Mouse (Mus musculus) neural tube, embryonic 14.5 days (tissue): ENCODE results near the gene Msl3l2. TPM values are rescaled to one million over a fixed set of nuclear protein-coding genes. Genes with fewer than 3 reads are reported as not detected.

Source experiments
- ATAC-seq: fragments of 200-750 bp; cut with Nextera tagmentation; 2 replicates; pipeline ENCODE4 v1.8.0; 2017; ENCODE audit warnings: low read depth, mild to moderate bottlenecking, moderate TSS enrichment, moderate library complexity
- H3K27ac ChIP-seq: fragments of 300-500 bp; sonication (generic); 2 replicates; pipeline ENCODE4 v1.5.1; 2014; ENCODE audit warnings: low read depth, mild to moderate bottlenecking, control low read depth, low read length, moderate library complexity, mixed read lengths
- H3K27me3 ChIP-seq: fragments of 300-500 bp; sonication (generic); 2 replicates; pipeline ENCODE4 v1.6.1; 2014; ENCODE audit warnings: low read length; ENCODE audit not compliant: control insufficient read depth, insufficient read depth
- H3K36me3 ChIP-seq: fragments of 300-500 bp; sonication (generic); 2 replicates; pipeline ENCODE4 v1.6.1; 2014; ENCODE audit warnings: low read length, mixed read lengths; ENCODE audit not compliant: control insufficient read depth, insufficient read depth
- H3K4me1 ChIP-seq: fragments of 300-500 bp; sonication (generic); 2 replicates; pipeline ENCODE4 v1.6.1; 2014; ENCODE audit warnings: low read length; ENCODE audit not compliant: control insufficient read depth, insufficient read depth
- H3K4me2 ChIP-seq: fragments of 300-500 bp; sonication (generic); 2 replicates; pipeline ENCODE4 v1.6.1; 2014; ENCODE audit warnings: mild to moderate bottlenecking, low read depth, low read length, control low read depth
- H3K4me3 ChIP-seq: fragments of 300-500 bp; sonication (generic); 2 replicates; pipeline ENCODE4 v1.5.1; 2014; ENCODE audit warnings: low read depth, low read length, control low read depth, mixed read lengths
- H3K9ac ChIP-seq: fragments of 300-500 bp; sonication (generic); replicated peaks from 2 replicates; pipeline ENCODE4 v1.6.1; 2014; ENCODE audit warnings: low read depth, mild to moderate bottlenecking, control low read depth, low read length, mixed read lengths
- H3K9me3 ChIP-seq: fragments of 300-500 bp; sonication (generic); 2 replicates; pipeline ENCODE4 v1.6.1; 2016; ENCODE audit warnings: low read length; ENCODE audit not compliant: control insufficient read depth
- WGBS: fragments of 180-500 bp; shearing (Covaris S2); extraction: QIAGEN DNeasy Blood & Tissue Kit; methylation state at CpG from one replicate; pipeline ENCODE4 v1.1.7; 2014; 5-methylcytosine and 5-hydroxymethylcytosine counted together
- polyA plus RNA-seq: library from polyadenylated mRNA; unstranded; fragments of >200 nt; fragmentation: Nextera tagmentation; extraction: Ambion mirVana; gene quantifications from 2 replicates; pipeline ENCODE4 v1.2.1, GENCODE M21; 2014

The Msl3l2 gene
- polyA plus RNA-seq, 1 experiment from 2014 or later, result 10.7 TPM

DNA sequence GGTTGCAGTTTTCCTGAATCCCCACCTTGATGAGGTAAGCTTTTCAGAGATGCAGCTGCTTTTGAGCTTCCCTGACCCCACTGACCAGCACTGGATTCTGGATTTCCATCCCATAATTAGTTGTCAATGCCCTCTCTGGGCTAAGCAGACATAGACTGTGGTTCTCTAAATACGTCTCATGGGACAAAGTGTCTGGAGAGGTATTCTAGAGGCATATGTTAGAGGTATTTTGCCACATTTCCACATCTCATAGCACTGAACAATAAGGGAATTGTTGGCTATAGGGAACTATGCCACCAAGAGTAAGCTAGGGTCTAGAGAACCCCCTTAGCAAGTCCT lies 248 bp downstream of the Msl3l2 start:
- peak overlapping the region; percentile 11 for H3K4me2 ChIP-seq
- H3K27ac ChIP-seq, result no peak overlapping the region
- peak overlapping the region; percentile 5; the same call in 1 of the 2 replicates for H3K4me3 ChIP-seq
- H3K27me3 ChIP-seq, result no peaks in the 10 kb centered on the region
- 54% methylated on average over 1 of the region's 1 CpGs for whole genome bisulfite sequencing
- no peak overlapping the region for H3K9ac ChIP-seq
- H3K4me1 ChIP-seq, result no peaks in the 10 kb centered on the region
- H3K36me3 ChIP-seq, result no peaks in the 10 kb centered on the region
- no peaks in the 10 kb centered on the region for H3K9me3 ChIP-seq
- ATAC-seq, result peak; percentile 21; the same call in 1 of the 2 replicates

GRCm38 (mm10) chr10:56114951-56115635 lies 8.4 kb downstream of the Msl3l2 start:
- H3K4me2 ChIP-seq, result peak overlapping the region; percentile 88
- no peaks in the 10 kb centered on the region for H3K27me3 ChIP-seq
- peaks cover 4% of the 10 kb centered on the region; the same call in 1 of the 2 replicates for H3K4me1 ChIP-seq
- peak overlapping the region; percentile 83 for H3K27ac ChIP-seq
- H3K9ac ChIP-seq, result peak overlapping the region; percentile 69
- ATAC-seq, result peak; percentile 94
- no peaks in the 10 kb centered on the region for H3K36me3 ChIP-seq
- peak overlapping the region; percentile 53 for H3K4me3 ChIP-seq
- under 1% methylated on average over 50 of the region's 50 CpGs for WGBS
- H3K9me3 ChIP-seq, result no peaks in the 10 kb centered on the region

DNA sequence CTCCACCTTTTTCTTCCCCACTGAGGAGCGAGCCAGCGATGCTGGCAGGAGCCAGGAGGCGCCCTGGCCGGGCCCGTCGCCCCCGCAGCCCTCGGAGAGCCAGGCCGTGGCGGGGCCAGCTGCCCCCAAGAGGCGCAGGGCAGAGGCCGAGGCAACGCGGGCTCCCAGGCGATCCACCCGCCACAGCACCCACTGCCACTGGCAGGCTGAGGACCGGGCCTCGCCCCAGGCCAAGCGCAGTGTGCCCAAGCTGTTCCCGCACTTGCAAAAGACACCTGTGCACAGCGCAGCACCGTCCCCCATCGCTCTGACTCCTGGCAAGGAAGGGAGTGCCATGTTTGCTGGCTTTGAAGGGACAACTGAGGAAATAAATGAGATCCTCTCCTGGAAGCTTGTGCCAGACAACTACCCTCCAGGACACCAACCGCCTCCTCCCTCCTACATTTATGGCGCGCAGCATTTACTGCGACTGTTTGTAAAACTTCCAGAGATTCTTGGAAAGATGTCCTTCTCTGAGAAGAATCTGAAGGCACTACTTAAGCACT lies 9.0 kb downstream of the Msl3l2 start:
- Histone ChIP-seq H3K4me1 (peaks cover 4% of the 10 kb centered on the region; the same call in 1 of the 2 replicates), H3K4me2 (peak overlapping the region; percentile 88), H3K27me3 (no peaks in the 10 kb centered on the region), H3K9me3 (no peaks in the 10 kb centered on the region), H3K36me3 (no peaks in the 10 kb centered on the region), H3K9ac (peak overlapping the region; percentile 69), H3K27ac (peak overlapping the region; percentile 83), H3K4me3 (peak overlapping the region; percentile 53)
- WGBS, result 6% methylated on average over 23 of the region's 27 CpGs
- ATAC-seq, result peak; percentile 81

DNA sequence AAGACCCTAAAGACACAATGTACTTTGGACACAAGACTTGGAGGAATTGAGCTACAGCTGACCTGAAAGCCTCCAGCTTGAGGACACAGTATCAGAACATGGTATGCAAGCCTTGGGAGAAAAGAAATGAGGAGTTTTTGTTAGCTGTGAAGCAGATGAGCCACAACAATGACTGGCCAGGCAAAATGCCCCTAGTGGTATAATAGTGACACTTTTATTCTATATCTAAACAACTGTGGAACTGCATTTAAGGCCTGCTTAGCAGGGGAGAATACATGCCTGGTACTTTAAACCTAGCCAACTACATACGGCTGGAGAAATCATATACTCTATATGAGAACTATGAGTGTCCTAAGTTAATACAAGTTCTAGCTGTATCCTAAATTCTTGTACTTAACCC lies 20.3 kb downstream of the Msl3l2 start:
- WGBS, result 94% methylated on average over 1 of the region's 1 CpGs
- Histone ChIP-seq H3K27ac (no peak overlapping the region), H3K9ac (no peak overlapping the region), H3K9me3 (no peaks in the 10 kb centered on the region), H3K4me3 (no peak overlapping the region), H3K4me1 (no peaks in the 10 kb centered on the region), H3K4me2 (no peak overlapping the region), H3K36me3 (no peaks in the 10 kb centered on the region), H3K27me3 (no peaks in the 10 kb centered on the region)
- ATAC-seq, result no peak

GRCm38 (mm10) chr10:56129642-56130041 lies 22.9 kb downstream of the Msl3l2 start:
- no peaks in the 10 kb centered on the region for H3K36me3 ChIP-seq
- H3K27ac ChIP-seq, result no peak overlapping the region
- no peaks in the 10 kb centered on the region for H3K4me1 ChIP-seq
- no peak overlapping the region for H3K4me3 ChIP-seq
- no peak overlapping the region for H3K9ac ChIP-seq
- no peak for ATAC-seq
- no peaks in the 10 kb centered on the region for H3K9me3 ChIP-seq
- no peaks in the 10 kb centered on the region for H3K27me3 ChIP-seq
- WGBS, result 79% methylated on average over 2 of the region's 2 CpGs
- H3K4me2 ChIP-seq, result no peak overlapping the region

DNA sequence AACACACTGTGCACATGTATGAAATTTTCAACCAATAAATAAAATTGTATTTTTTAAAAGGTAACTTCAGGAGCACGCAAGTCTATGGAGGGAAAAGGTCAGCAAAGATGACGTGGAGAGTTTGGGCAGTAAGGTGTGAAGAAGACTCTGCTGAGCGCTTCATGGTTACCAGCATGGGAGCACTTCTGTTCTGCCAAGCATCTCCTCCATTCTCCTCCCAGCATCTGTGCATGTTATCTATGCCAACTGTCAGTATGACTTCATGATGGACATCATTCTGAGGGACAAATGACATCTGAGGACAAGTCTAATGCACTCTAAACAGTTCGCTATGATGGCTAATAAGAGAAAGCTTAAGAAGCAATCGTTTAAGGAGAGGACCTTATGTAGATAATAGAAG lies 30.5 kb downstream of the Msl3l2 start:
- 93% methylated on average over 5 of the region's 5 CpGs for WGBS
- Histone ChIP-seq H3K27me3 (no peaks in the 10 kb centered on the region), H3K9ac (no peak overlapping the region), H3K27ac (no peak overlapping the region), H3K4me1 (no peaks in the 10 kb centered on the region), H3K36me3 (no peaks in the 10 kb centered on the region), H3K4me3 (no peak overlapping the region), H3K9me3 (no peaks in the 10 kb centered on the region), H3K4me2 (no peak overlapping the region)
- ATAC-seq, result no peak

DNA sequence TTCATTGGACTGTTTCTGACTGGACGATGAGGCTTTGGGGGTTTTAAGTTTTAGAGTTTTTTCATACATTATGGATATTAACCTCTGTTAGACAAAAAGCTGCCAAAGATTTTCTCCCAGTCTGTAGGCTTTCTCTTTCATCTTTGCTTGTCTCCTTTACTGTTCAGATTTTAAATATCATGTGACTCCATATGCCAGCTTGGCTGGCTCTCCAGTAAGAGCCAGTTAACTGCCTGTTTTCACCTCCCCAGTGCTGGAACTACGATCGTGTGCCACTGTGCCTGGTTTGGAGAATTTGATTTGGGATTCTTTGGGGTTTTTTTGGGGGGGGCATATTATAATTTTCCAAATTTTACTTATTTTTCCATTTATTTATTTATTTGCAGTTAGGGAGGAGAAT lies 42.2 kb downstream of the Msl3l2 start:
- no peak overlapping the region for H3K4me3 ChIP-seq

DNA sequence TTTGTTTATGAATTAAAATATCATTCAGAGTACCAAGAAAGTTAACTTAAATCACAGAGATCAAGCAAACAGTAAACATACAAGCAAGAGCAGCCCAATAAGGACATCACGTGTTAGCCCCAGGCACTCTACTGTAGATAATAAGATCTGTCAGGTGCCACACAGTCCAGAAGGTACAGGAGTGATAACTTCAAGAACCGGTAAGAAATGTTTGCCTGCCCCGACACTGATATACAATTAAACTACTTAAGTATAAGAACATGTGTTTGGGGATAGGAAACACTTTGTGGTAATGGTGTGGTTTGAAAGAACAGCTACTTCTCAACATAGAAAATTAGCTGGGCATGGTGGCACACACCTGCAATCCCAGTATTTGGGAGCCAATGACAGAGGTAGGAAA lies 50.2 kb downstream of the Msl3l2 start:
- no peaks in the 10 kb centered on the region for H3K9me3 ChIP-seq
- H3K27ac ChIP-seq, result no peak overlapping the region
- 95% methylated on average over 3 of the region's 3 CpGs for WGBS
- H3K4me1 ChIP-seq, result no peaks in the 10 kb centered on the region
- no peaks in the 10 kb centered on the region for H3K36me3 ChIP-seq
- ATAC-seq, result no peak
- no peak overlapping the region for H3K4me2 ChIP-seq
- H3K9ac ChIP-seq, result no peak overlapping the region
- H3K27me3 ChIP-seq, result no peaks in the 10 kb centered on the region
- H3K4me3 ChIP-seq, result no peak overlapping the region

More for the DNA sequence above, 42.2 kb downstream of the Msl3l2 start:
- H3K9me3 ChIP-seq, result no peaks in the 10 kb centered on the region
- H3K9ac ChIP-seq, result no peak overlapping the region
- H3K27ac ChIP-seq, result no peak overlapping the region
- no peak for ATAC-seq
- H3K4me1 ChIP-seq, result no peaks in the 10 kb centered on the region
- H3K36me3 ChIP-seq, result no peaks in the 10 kb centered on the region
- H3K4me2 ChIP-seq, result no peak overlapping the region
- WGBS, result 94% methylated on average over 3 of the region's 3 CpGs
- H3K27me3 ChIP-seq, result no peaks in the 10 kb centered on the region

DNA sequence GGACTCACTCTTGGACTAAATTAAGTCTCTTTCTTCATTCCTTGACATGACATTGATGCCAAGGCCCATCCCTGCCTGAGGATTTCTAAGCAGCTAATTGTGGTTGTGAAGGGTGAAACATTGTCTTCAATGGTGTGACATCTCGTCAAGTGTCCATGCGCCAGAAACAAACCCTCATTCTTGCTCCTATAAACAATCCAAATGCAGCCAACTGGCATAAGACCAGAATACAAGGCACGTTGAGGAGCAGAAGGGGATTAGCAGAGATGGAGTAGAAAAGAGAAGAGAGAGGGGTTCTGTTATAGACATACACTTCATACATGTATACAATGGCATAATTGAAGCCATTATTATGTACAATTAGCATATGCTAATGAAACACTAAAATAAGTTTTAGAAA lies 51.5 kb downstream of the Msl3l2 start:
- no peak overlapping the region for H3K4me3 ChIP-seq
- H3K9ac ChIP-seq, result no peak overlapping the region
- no peaks in the 10 kb centered on the region for H3K27me3 ChIP-seq
- peak; percentile 17; the same call in 1 of the 2 replicates for ATAC-seq
- no peak overlapping the region for H3K27ac ChIP-seq
- H3K36me3 ChIP-seq, result no peaks in the 10 kb centered on the region
- H3K9me3 ChIP-seq, result no peaks in the 10 kb centered on the region
- no peaks in the 10 kb centered on the region for H3K4me1 ChIP-seq
- 68% methylated on average over 3 of the region's 3 CpGs for WGBS
- H3K4me2 ChIP-seq, result no peak overlapping the region
